ENCODE assay signal across 20 mouse cellular contexts in the genomic region with DNA sequence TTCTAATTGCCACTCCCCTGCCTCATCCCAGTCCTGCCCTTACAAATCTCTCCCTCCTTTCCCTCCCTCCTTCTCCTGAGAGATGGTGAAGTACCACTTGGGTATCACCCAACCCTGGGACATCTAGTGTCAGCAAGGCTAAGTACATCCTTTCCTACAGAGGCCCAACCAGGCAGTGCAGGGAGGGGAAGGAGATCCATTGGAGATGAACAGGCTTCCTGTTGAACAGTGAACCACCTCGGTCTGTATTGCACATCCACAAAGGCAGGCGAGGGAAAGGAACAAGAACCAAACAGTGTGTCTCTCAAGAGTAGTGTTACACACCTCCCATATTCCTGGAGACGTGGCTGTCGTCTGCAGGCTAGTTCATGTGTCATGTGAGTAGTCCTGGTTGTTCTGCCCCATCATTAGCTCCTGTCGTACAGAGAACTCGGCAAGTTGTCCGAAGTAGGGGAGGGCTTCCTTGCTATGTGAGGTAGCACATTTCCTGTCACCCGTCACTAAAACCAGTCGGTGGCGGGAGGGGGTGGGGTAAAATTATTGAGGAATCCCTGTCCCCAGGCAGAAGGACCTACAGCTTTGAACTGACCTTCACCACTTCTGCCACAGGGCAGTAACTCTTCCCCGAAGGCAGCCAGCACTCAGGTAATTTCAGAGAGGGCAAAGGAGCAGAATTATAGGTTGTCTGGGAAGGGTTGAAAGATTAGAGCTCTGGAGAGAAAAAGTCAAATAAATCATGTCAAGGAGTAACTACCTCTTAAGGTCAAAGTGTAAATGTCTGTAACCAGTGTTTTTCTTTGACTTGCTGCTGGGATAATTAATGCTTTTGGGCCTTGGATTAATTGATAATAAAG.
DNase-seq lines count a peak whose midpoint lies in the region; ATAC-seq and TF ChIP-seq lines count a peak whose summit lies in the region.
"Had no signal": no experiment of that assay in that cellular context is flagged by ENCODE, and none has a peak within 500 bp of the region (broad histone marks: within the 10 kb centered on the region; RNA-seq: fewer than 3 reads in every experiment).

No protein-coding gene starts in this region.

- peaks cover 13% of the 10 kb centered on the region for H3K4me1 ChIP-seq in kidney, embryonic 14.5 days (ENCODE audit: control insufficient read depth, insufficient read depth, low read length)
- no peaks in the 10 kb centered on the region for H3K4me1 ChIP-seq in kidney, adult 2 months (ENCODE audit: control insufficient read depth, insufficient read depth, low read length)
- 0 out of 2 replicates have a peak, but pooled peaks cover 2% of the 10 kb centered on the region for H3K4me1 ChIP-seq in neural tube, embryonic 13.5 days (replicated peaks)
- H3K4me1 ChIP-seq: embryonic facial prominence, embryonic 15.5 days; hindbrain, embryonic 15.5 days; liver, embryonic 15.5 days had no signal

- no peak overlapping the region for H3K9ac ChIP-seq in kidney, embryonic 14.5 days (ENCODE audit: low read depth, low read length)
- H3K9ac ChIP-seq in neural tube, embryonic 13.5 days = no peak overlapping the region
- H3K9ac ChIP-seq: embryonic facial prominence, embryonic 15.5 days; hindbrain, embryonic 15.5 days; limb, embryonic 13.5 days; liver, embryonic 15.5 days had no signal

- H3K9me3 ChIP-seq in kidney, embryonic 14.5 days (ENCODE audit: control insufficient read depth, low read length) = no peaks in the 10 kb centered on the region
- H3K9me3 ChIP-seq in neural tube, embryonic 13.5 days = no peaks in the 10 kb centered on the region
- H3K9me3 ChIP-seq: embryonic facial prominence, embryonic 15.5 days; forebrain, embryonic 10.5 days; hindbrain, embryonic 15.5 days; liver, embryonic 15.5 days had no signal

- H3K4me2 ChIP-seq in kidney, embryonic 14.5 days (replicated peaks; ENCODE audit: low read depth, low read length) = peak overlapping the region; percentile 12; the same call in 1 of the 2 replicates
- H3K4me2 ChIP-seq in neural tube, embryonic 13.5 days = no peak overlapping the region
- H3K4me2 ChIP-seq: embryonic facial prominence, embryonic 15.5 days; heart, embryonic 11.5 days; hindbrain, embryonic 15.5 days; limb, embryonic 13.5 days; liver, embryonic 15.5 days had no signal

- no peak for TF ChIP-seq CTCF in kidney, adult 2 months (conservative IDR thresholded peaks at IDR 0.05; ENCODE audit: insufficient read depth, insufficient read length, low read depth, low read length)

- peak; percentile 77 for ATAC-seq in kidney, embryonic 14.5 days (ENCODE audit: low FRiP score, low TSS enrichment)
- ATAC-seq in granulocyte monocyte progenitor cell, adult 5-6 weeks (replicated peaks; ENCODE audit: poor library complexity, severe bottlenecking) = peak; percentile 30; the same call in 1 of the 2 replicates
- ATAC-seq in neural tube, embryonic 13.5 days (ENCODE audit: low read depth) = 0 out of 2 replicates have a peak, but pooled peaks have one; percentile 15
- ATAC-seq: Patski had no signal

- H3K27me3 ChIP-seq in kidney, embryonic 14.5 days (ENCODE audit: control insufficient read depth, insufficient read depth, low read length) = peaks cover 6% of the 10 kb centered on the region; the same call in 1 of the 2 replicates
- no peaks in the 10 kb centered on the region for H3K27me3 ChIP-seq in kidney, adult 2 months (replicated peaks; ENCODE audit: control insufficient read depth, insufficient read depth, low read length)
- H3K27me3 ChIP-seq in neural tube, embryonic 13.5 days = no peaks in the 10 kb centered on the region
- H3K27me3 ChIP-seq: embryonic facial prominence, embryonic 15.5 days; hindbrain, embryonic 15.5 days; limb, embryonic 13.5 days; liver, embryonic 15.5 days had no signal

- H3K27ac ChIP-seq in kidney, embryonic 14.5 days (ENCODE audit: low read depth, low read length) = no peak overlapping the region
- H3K27ac ChIP-seq in kidney, adult 2 months (ENCODE audit: insufficient read depth, low read depth, low read length) = no peak overlapping the region
- H3K27ac ChIP-seq in neural tube, embryonic 13.5 days (replicated peaks) = no peak overlapping the region
- H3K27ac ChIP-seq: embryonic facial prominence, embryonic 15.5 days; forebrain, embryonic 10.5 days; hindbrain, embryonic 15.5 days; left cerebral cortex, adult 2 months; limb, embryonic 13.5 days; liver, embryonic 15.5 days had no signal

- TF ChIP-seq POLR2A in kidney, adult 2 months (IDR thresholded peaks at IDR 0.05; ENCODE audit: low read depth, low read length) = no peak

- no peak overlapping the region for H3K4me3 ChIP-seq in kidney, embryonic 14.5 days (ENCODE audit: low read length)
- H3K4me3 ChIP-seq in kidney, adult 2 months (ENCODE audit: insufficient read depth, low read depth, low read length) = no peak overlapping the region
- H3K4me3 ChIP-seq in neural tube, embryonic 13.5 days = no peak overlapping the region
- H3K4me3 ChIP-seq: embryonic facial prominence, embryonic 15.5 days; forebrain, embryonic 10.5 days; hindbrain, embryonic 15.5 days; left cerebral cortex, adult 2 months; limb, embryonic 13.5 days; liver, embryonic 15.5 days had no signal

- WGBS in kidney, embryonic 14.5 days = 12% methylated on average over 11 of the region's 11 CpGs
- WGBS in kidney, adult 2 months = 19% methylated on average over 11 of the region's 11 CpGs
- WGBS in neural tube, embryonic 13.5 days = 64% methylated on average over 11 of the region's 11 CpGs

- no peak for DNase-seq in kidney, adult 2 months
- peak; percentile 43 for DNase-seq in embryo, embryonic 11 days
- DNase-seq in spleen, adult 12 weeks (ENCODE audit: low spot score) = no peak
- no peak for DNase-seq in cerebellum, adult 9-10 months
- DNase-seq: cerebellum, adult 11 months; gastrocnemius, postnatal 14 days; heart, postnatal 14 days; kidney, postnatal 10 days; lung, postnatal 14 days had no signal

- no peaks in the 10 kb centered on the region for H3K36me3 ChIP-seq in kidney, embryonic 14.5 days (ENCODE audit: control insufficient read depth, insufficient read depth, low read length)
- H3K36me3 ChIP-seq in kidney, adult 2 months (ENCODE audit: control insufficient read depth, insufficient read depth, low read length) = no peaks in the 10 kb centered on the region
- H3K36me3 ChIP-seq in neural tube, embryonic 13.5 days = no peaks in the 10 kb centered on the region
- H3K36me3 ChIP-seq: embryonic facial prominence, embryonic 15.5 days; forebrain, embryonic 10.5 days; hindbrain, embryonic 15.5 days; limb, embryonic 13.5 days; liver, embryonic 15.5 days had no signal

Comparison
In these comparisons a context has a peak if more than half of its experiments do, and no peak if none do; other contexts are left out.
1. ATAC-seq: peak in every context shown above with its lines; median percentile 77 in kidney, embryonic 14.5 days; 30 in granulocyte monocyte progenitor cell, adult 5-6 weeks; 15 in neural tube, embryonic 13.5 days.